Comparison of ENCODE assay signal across 26 mouse cellular contexts in genomic region chr15:101151409-101152261, GRCm38 (mm10). TPM values are rescaled to one million over a fixed set of nuclear protein-coding genes. Genes with fewer than 3 reads are reported as not detected.
"Had no signal": no experiment of that assay in that cellular context is flagged by ENCODE, and none has a peak within 500 bp of the region (broad histone marks: within the 10 kb centered on the region; RNA-seq: fewer than 3 reads in every experiment).

No protein-coding gene starts in this region.

- H3K27ac ChIP-seq: midbrain, embryonic 10.5 days; midbrain, embryonic 12.5 days; neural tube, embryonic 13.5 days; neural tube, embryonic 15.5 days had no signal

- ATAC-seq: midbrain, embryonic 16.5 days had no signal

- H3K9ac ChIP-seq: lung, embryonic 14.5 days; midbrain, embryonic 12.5 days; neural tube, embryonic 13.5 days; neural tube, embryonic 15.5 days had no signal

- H3K4me1 ChIP-seq: neural tube, embryonic 15.5 days had no signal

- H3K9me3 ChIP-seq: neural tube, embryonic 15.5 days had no signal

- H3K36me3 ChIP-seq: midbrain, embryonic 10.5 days; midbrain, embryonic 12.5 days; neural tube, embryonic 13.5 days; neural tube, embryonic 15.5 days had no signal

- H3K27me3 ChIP-seq: neural tube, embryonic 13.5 days had no signal

- H3K4me2 ChIP-seq: lung, embryonic 14.5 days; midbrain, embryonic 12.5 days; neural tube, embryonic 13.5 days; neural tube, embryonic 15.5 days had no signal

- DNase-seq: lung, adult 18-20 months; lung, embryonic 14.5 days; lung, postnatal 10 days; midbrain, embryonic 14.5 days; retina, postnatal 1 day; right cerebral cortex, adult 18-20 months; right cerebral cortex, postnatal 25 days; right cerebral cortex, postnatal 4 days; spleen, adult 18-20 months; thymus, adult 18-20 months; thymus, postnatal 14 days; thymus, postnatal 36 days had no signal

- H3K4me3 ChIP-seq: midbrain, embryonic 10.5 days; midbrain, embryonic 12.5 days; myocyte; neural tube, embryonic 13.5 days; neural tube, embryonic 15.5 days had no signal

RNA-seq across cellular contexts. Expression of gene Ankrd33, which starts 36.1 kb away (rescaled TPM):
- total RNA-seq: megakaryocyte, adult 5-6 weeks; megakaryocyte-erythroid progenitor cell, adult 5-6 weeks had no signal
- polyA plus RNA-seq: lung, embryonic 14.5 days; lung, embryonic 16.5 days; midbrain, embryonic 10.5 days; midbrain, embryonic 12.5 days; midbrain, embryonic 14.5 days; midbrain, embryonic 16.5 days; myocyte; neural tube, embryonic 11.5 days; neural tube, embryonic 13.5 days; neural tube, embryonic 15.5 days; small intestine, adult 2 months; stomach, embryonic 14.5 days; stomach, embryonic 16.5 days; thymus, postnatal 0 days had no signal
